Mouse (Mus musculus) forebrain, embryonic 16.5 days (tissue): Measurements from ENCODE around the gene Ola1. TPM values are rescaled to one million over a fixed set of nuclear protein-coding genes. Genes with fewer than 3 reads are reported as not detected.
A peak's percentile ranks its signal among the peaks of the same experiment; 100 is the strongest.

ENCODE experiments used
- ATAC-seq: fragments of 200-750 bp; cut with Nextera tagmentation; 2 replicates; pipeline ENCODE4 v1.8.0; 2017; ENCODE audit warnings: mild to moderate bottlenecking, moderate library complexity
- H3K27ac ChIP-seq: fragments of 300-500 bp; sonication (generic); 2 replicates; pipeline ENCODE4 v1.5.1; 2014; ENCODE audit warnings: low read length, control low read depth
- H3K27me3 ChIP-seq: fragments of 300-500 bp; sonication (generic); replicated peaks from 2 replicates; pipeline ENCODE4 v1.6.1; 2014; ENCODE audit warnings: low read length; ENCODE audit not compliant: control insufficient read depth, insufficient read depth
- H3K36me3 ChIP-seq: fragments of 300-500 bp; sonication (generic); 2 replicates; pipeline ENCODE4 v1.6.1; 2014; ENCODE audit not compliant: control insufficient read depth, insufficient read depth
- H3K4me1 ChIP-seq: fragments of 300-500 bp; sonication (generic); replicated peaks from 2 replicates; pipeline ENCODE4 v1.6.1; 2014; ENCODE audit warnings: low read length; ENCODE audit not compliant: control insufficient read depth, insufficient read depth
- H3K4me2 ChIP-seq: fragments of 300-500 bp; sonication (generic); 2 replicates; pipeline ENCODE4 v1.6.1; 2014; ENCODE audit warnings: mild to moderate bottlenecking, low read length, control low read depth
- H3K4me3 ChIP-seq: fragments of 300-500 bp; sonication (generic); replicated peaks from 2 replicates; pipeline ENCODE4 v1.5.1; 2014; ENCODE audit warnings: mild to moderate bottlenecking, low read length, control low read depth
- H3K9ac ChIP-seq: fragments of 300-500 bp; sonication (generic); replicated peaks from 2 replicates; pipeline ENCODE4 v1.6.1; 2014; ENCODE audit warnings: low read depth, low read length, control low read depth
- H3K9me3 ChIP-seq: fragments of 300-500 bp; sonication (generic); 2 replicates; pipeline ENCODE4 v1.6.1; 2016; ENCODE audit warnings: low read length; ENCODE audit not compliant: control insufficient read depth
- WGBS: fragments of 180-500 bp; shearing (Covaris S2); extraction: QIAGEN DNeasy Blood & Tissue Kit; methylation state at CpG from one replicate; pipeline ENCODE4 v1.1.7; 2014; 5-methylcytosine and 5-hydroxymethylcytosine counted together
- polyA plus RNA-seq: library from polyadenylated mRNA; unstranded; fragments of >200 nt; fragmentation: Nextera tagmentation; extraction: Ambion mirVana; gene quantifications from 2 replicates; pipeline ENCODE4 v1.2.1, GENCODE M21; 2015

The Ola1 gene
- polyA plus RNA-seq, 1 experiment from 2014 or later = 98.5 TPM

- H3K9me3 ChIP-seq = no peaks in the 10 kb centered on the region
- 89% methylated on average over 2 of the region's 2 CpGs for WGBS
- H3K27ac ChIP-seq = no peak overlapping the region
- H3K27me3 ChIP-seq = no peaks in the 10 kb centered on the region
- no peaks in the 10 kb centered on the region for H3K36me3 ChIP-seq
- H3K4me3 ChIP-seq = no peak overlapping the region
- H3K9ac ChIP-seq = no peak overlapping the region
- no peaks in the 10 kb centered on the region; the same call in 1 of the 2 replicates for H3K4me1 ChIP-seq
- no peak for ATAC-seq
- H3K4me2 ChIP-seq = no peak overlapping the region
These were observed 99.9 kb downstream of the Ola1 start for GRCm38 (mm10) chr2:73118781-73119180.

GRCm38 (mm10) chr2:73107089-73107488, 111.6 kb downstream of the Ola1 start:
- no peak overlapping the region for H3K4me2 ChIP-seq
- 89% methylated on average over 5 of the region's 5 CpGs for WGBS
- H3K9me3 ChIP-seq = no peaks in the 10 kb centered on the region
- no peaks in the 10 kb centered on the region for H3K4me1 ChIP-seq
- H3K27ac ChIP-seq = no peak overlapping the region
- H3K9ac ChIP-seq = no peak overlapping the region
- no peaks in the 10 kb centered on the region for H3K27me3 ChIP-seq
- no peak overlapping the region for H3K4me3 ChIP-seq
- ATAC-seq = no peak
- no peaks in the 10 kb centered on the region for H3K36me3 ChIP-seq

- Histone ChIP-seq H3K4me2 (no peak overlapping the region), H3K36me3 (no peaks in the 10 kb centered on the region), H3K9me3 (no peaks in the 10 kb centered on the region), H3K27ac (no peak overlapping the region), H3K4me1 (peaks cover 10% of the 10 kb centered on the region), H3K9ac (no peak overlapping the region), H3K27me3 (no peaks in the 10 kb centered on the region), H3K4me3 (no peak overlapping the region)
- WGBS = 78% methylated on average over 3 of the region's 3 CpGs
- ATAC-seq = no peak
These were observed 122.2 kb downstream of the Ola1 start for GRCm38 (mm10) chr2:73096491-73096890.

- WGBS = 26% methylated on average over 2 of the region's 2 CpGs
- H3K4me2 ChIP-seq = no peak overlapping the region
- H3K9ac ChIP-seq = no peak overlapping the region
These were observed 123.4 kb downstream of the Ola1 start for GRCm38 (mm10) chr2:73095300-73095699.

GRCm38 (mm10) chr2:73093032-73093431, 125.7 kb downstream of the Ola1 start:
- H3K4me1 ChIP-seq = 0 out of 2 replicates have a peak, but pooled peaks cover 2% of the 10 kb centered on the region
- no peak for ATAC-seq
- WGBS = 29% methylated on average over 6 of the region's 6 CpGs
- H3K27ac ChIP-seq = no peak overlapping the region
- no peak overlapping the region for H3K4me2 ChIP-seq
- H3K9me3 ChIP-seq = no peaks in the 10 kb centered on the region
- no peak overlapping the region for H3K4me3 ChIP-seq
- H3K9ac ChIP-seq = no peak overlapping the region
- H3K27me3 ChIP-seq = no peaks in the 10 kb centered on the region
- H3K36me3 ChIP-seq = no peaks in the 10 kb centered on the region

More at GRCm38 (mm10) chr2:73095300-73095699, 123.4 kb downstream of the Ola1 start:
- no peaks in the 10 kb centered on the region for H3K27me3 ChIP-seq
- H3K27ac ChIP-seq = no peak overlapping the region
- peaks cover 10% of the 10 kb centered on the region for H3K4me1 ChIP-seq
- no peaks in the 10 kb centered on the region for H3K36me3 ChIP-seq
- no peak overlapping the region for H3K4me3 ChIP-seq
- H3K9me3 ChIP-seq = no peaks in the 10 kb centered on the region
- ATAC-seq = peak; percentile 83

- Histone ChIP-seq H3K4me3 (no peak overlapping the region), H3K9me3 (no peaks in the 10 kb centered on the region), H3K4me1 (peaks cover 2% of the 10 kb centered on the region; the same call in 1 of the 2 replicates), H3K27me3 (no peaks in the 10 kb centered on the region), H3K9ac (no peak overlapping the region), H3K27ac (no peak overlapping the region), H3K4me2 (no peak overlapping the region), H3K36me3 (no peaks in the 10 kb centered on the region)
- WGBS = 70% methylated on average over 8 of the region's 8 CpGs
- ATAC-seq = no peak
These were observed 127.4 kb downstream of the Ola1 start for GRCm38 (mm10) chr2:73091302-73091701.

GRCm38 (mm10) chr2:73087641-73088040, 131.1 kb downstream of the Ola1 start:
- 58% methylated on average over 3 of the region's 3 CpGs for WGBS
- Histone ChIP-seq H3K27ac (no peak overlapping the region), H3K9ac (no peak overlapping the region), H3K36me3 (no peaks in the 10 kb centered on the region), H3K4me2 (no peak overlapping the region), H3K27me3 (no peaks in the 10 kb centered on the region), H3K9me3 (no peaks in the 10 kb centered on the region), H3K4me1 (peaks cover 7% of the 10 kb centered on the region), H3K4me3 (no peak overlapping the region)
- no peak for ATAC-seq

GRCm38 (mm10) chr2:73085669-73086304, 132.9 kb downstream of the Ola1 start:
- 4% methylated on average over 8 of the region's 8 CpGs for WGBS
- Histone ChIP-seq H3K9ac (no peak overlapping the region), H3K4me1 (peaks cover 7% of the 10 kb centered on the region), H3K27ac (no peak overlapping the region), H3K4me2 (no peak overlapping the region), H3K9me3 (no peaks in the 10 kb centered on the region), H3K36me3 (no peaks in the 10 kb centered on the region), H3K4me3 (no peak overlapping the region), H3K27me3 (no peaks in the 10 kb centered on the region)
- peak; percentile 92 for ATAC-seq

GRCm38 (mm10) chr2:73082476-73082875, 136.2 kb downstream of the Ola1 start:
- H3K4me1 ChIP-seq = peaks cover 7% of the 10 kb centered on the region
- ATAC-seq = no peak
- no peaks in the 10 kb centered on the region for H3K27me3 ChIP-seq
- no peaks in the 10 kb centered on the region for H3K9me3 ChIP-seq
- H3K9ac ChIP-seq = no peak overlapping the region
- no peak overlapping the region for H3K4me3 ChIP-seq
- H3K36me3 ChIP-seq = no peaks in the 10 kb centered on the region
- no peak overlapping the region for H3K27ac ChIP-seq
- 56% methylated on average over 10 of the region's 10 CpGs for WGBS
- no peak overlapping the region for H3K4me2 ChIP-seq

GRCm38 (mm10) chr2:73081861-73082260, 136.9 kb downstream of the Ola1 start:
- Histone ChIP-seq H3K4me3 (no peak overlapping the region), H3K9ac (no peak overlapping the region), H3K36me3 (no peaks in the 10 kb centered on the region), H3K4me1 (peaks cover 7% of the 10 kb centered on the region), H3K27me3 (no peaks in the 10 kb centered on the region), H3K4me2 (no peak overlapping the region), H3K9me3 (no peaks in the 10 kb centered on the region), H3K27ac (no peak overlapping the region)
- ATAC-seq = no peak
- WGBS = 92% methylated on average over 2 of the region's 2 CpGs
